Mouse (Mus musculus) MEL (cell line): ENCODE measurements at regions not wholly inside any gene's neighbourhood (a gene's known extent, or its start where the extent isn't known, plus 50 kb on each side); places are given as distances from the start of the nearest gene placed in this dataset.

Source experiments
- CHD1 ChIP-seq: IDR thresholded peaks from 2 replicates; pipeline ENCODE4 v1.6.1; 2012; ENCODE audit warnings: low read depth, mild to moderate bottlenecking, inconsistent platforms, low read length, improper control_type of control experiment
- MAX ChIP-seq: IDR thresholded peaks from 2 replicates; pipeline ENCODE4 v1.6.1; 2011; ENCODE audit warnings: low read length, improper control_type of control experiment
- POLR2A ChIP-seq, 2 experiments: IDR thresholded peaks; 2 replicates each; pipeline ENCODE4 v1.6.1; 2011 to 2012; ENCODE audit warnings: low read length in 2 of 2, mild to moderate bottlenecking in 2 of 2, control low read depth in 1 of 2, improper control_type of control experiment in 1 of 2, low read depth in 1 of 2, moderate library complexity in 1 of 2; ENCODE audit not compliant: control insufficient read depth in 1 of 2, insufficient read depth in 1 of 2, poor library complexity in 1 of 2

DNA sequence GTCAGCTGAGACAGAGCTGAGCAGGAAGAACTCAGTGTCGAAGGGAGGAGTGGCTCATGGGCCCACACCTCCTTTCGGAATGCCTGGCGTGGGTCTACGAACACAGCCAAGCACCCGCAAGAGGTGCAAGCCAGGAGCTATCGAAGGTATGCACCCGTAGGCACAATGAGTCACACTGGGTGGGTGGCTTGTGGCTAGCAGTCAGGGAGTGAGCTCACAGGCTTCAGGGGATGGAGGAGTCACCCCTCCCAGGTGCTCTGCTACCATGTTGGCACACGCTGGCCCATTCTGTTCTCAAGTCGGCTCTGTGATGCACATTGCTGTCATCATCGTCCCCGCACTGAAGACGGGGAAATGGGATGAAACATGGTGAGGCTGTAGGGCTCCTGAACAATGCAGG lies 115.7 kb downstream of the Tle3 start:
- TF ChIP-seq POLR2A (IDR thresholded peaks at IDR 0.05; ENCODE audit: control insufficient read depth in 1 of 2, insufficient read depth in 1 of 2, low read depth in 1 of 2, low read length in 2 of 2, poor library complexity in 1 of 2) (no peak), MAX (no peak), CHD1 (no peak)
